Mouse (Mus musculus): ENCODE measurements around the gene Wipf3. TPM values are rescaled to one million over a fixed set of nuclear protein-coding genes. Genes with fewer than 3 reads are reported as not detected.

Wipf3 gene
- total and polyA plus RNA-seq, 3 experiments = 0.64 to 1.3 (median 1.2) TPM

- H3K79me2 ChIP-seq (replicated peaks; ENCODE audit: control insufficient read depth, extremely low read depth, insufficient read depth, poor library complexity, severe bottlenecking) = no peaks in the 10 kb centered on the region
- H3K9me3 ChIP-seq (replicated peaks; ENCODE audit: low read length) = peaks cover 8% of the 10 kb centered on the region
- no peak overlapping the region for H3K4me2 ChIP-seq (ENCODE audit: insufficient read depth, low read depth, poor library complexity, severe bottlenecking)
- in situ Hi-C loops (cut with MboI; ENCODE audit: low pct_ligation_motif_present, low pct_unique_long_range_greater_than_20kb, low sequenced_read_pairs) = no loop called here
- dilution Hi-C loops (cut with MboI; ENCODE audit: extremely low pct_ligation_motif_present, extremely low pct_unique_long_range_greater_than_20kb, low sequenced_read_pairs) = no loop called here
- H3K36me3 ChIP-seq (replicated peaks in 1 of 2; ENCODE audit: control insufficient read depth in 1 of 2, insufficient read depth in 1 of 2, low read length in 1 of 2) = no peaks in the 10 kb centered on the region
- no peak for DNase-seq (ENCODE audit: extremely low read depth)
- peaks cover 20 to 49% of the 10 kb centered on the region in 2 experiments for H3K4me1 ChIP-seq (ENCODE audit: control insufficient read depth in 1 of 2, insufficient read depth in 2 of 2)
- no peak overlapping the region for H3K27ac ChIP-seq (ENCODE audit: insufficient read depth, low read depth)
- no peak overlapping the region for H3K4me3 ChIP-seq (replicated peaks in 1 of 3; ENCODE audit: low read depth in 2 of 3, low read length in 2 of 3, poor library complexity in 1 of 3)
- H3K27me3 ChIP-seq (replicated peaks) = no peaks in the 10 kb centered on the region
- no peak for TF ChIP-seq USF1 (IDR thresholded peaks at IDR 0.05; ENCODE audit: low read depth, low read length)
- TF ChIP-seq EP300 (IDR thresholded peaks at IDR 0.05; ENCODE audit: low read length) = peak; percentile 25; the same call in 1 of the 2 replicates
- H3K9ac ChIP-seq (ENCODE audit: insufficient read depth, low read depth) = no peak overlapping the region
Measured at GRCm38 (mm10) chr6:54538773-54539173, 109.4 kb downstream of the Wipf3 start.

- H3K4me3 ChIP-seq (replicated peaks in 1 of 3; ENCODE audit: low read depth in 2 of 3, low read length in 2 of 3, poor library complexity in 1 of 3) = no peak overlapping the region
- in situ Hi-C loops (cut with MboI; ENCODE audit: low pct_ligation_motif_present, low pct_unique_long_range_greater_than_20kb, low sequenced_read_pairs) (no loop called here), dilution Hi-C loops (cut with MboI; ENCODE audit: extremely low pct_ligation_motif_present, extremely low pct_unique_long_range_greater_than_20kb, low sequenced_read_pairs) (no loop called here)
- no peaks in the 10 kb centered on the region for H3K79me2 ChIP-seq (replicated peaks; ENCODE audit: control insufficient read depth, extremely low read depth, insufficient read depth, poor library complexity, severe bottlenecking)
- H3K4me1 ChIP-seq (ENCODE audit: control insufficient read depth in 1 of 2, insufficient read depth in 2 of 2) = peaks cover 20 to 49% of the 10 kb centered on the region in 2 experiments
- TF ChIP-seq BHLHE40 (IDR thresholded peaks at IDR 0.05; ENCODE audit: low read depth, low read length) (no peak), USF2 (conservative IDR thresholded peaks at IDR 0.05; ENCODE audit: low read depth, low read length) (no peak), SIN3A (IDR thresholded peaks at IDR 0.05; ENCODE audit: low read length) (no peak), TCF12 (IDR thresholded peaks at IDR 0.05; ENCODE audit: low read depth, low read length) (no peak), E2F4 (IDR thresholded peaks at IDR 0.05; ENCODE audit: insufficient replicate concordance, low read depth, low read length) (no peak), JUND (conservative IDR thresholded peaks at IDR 0.05; ENCODE audit: low read depth, low read length) (no peak), HCFC1 (IDR thresholded peaks at IDR 0.05; ENCODE audit: low read depth, low read length) (no peak), MEF2A (IDR thresholded peaks at IDR 0.05; ENCODE audit: borderline replicate concordance, low read depth, low read length) (no peak), UBTF (IDR thresholded peaks at IDR 0.05; ENCODE audit: low read depth, low read length) (no peak), RCOR1 (conservative IDR thresholded peaks at IDR 0.05; ENCODE audit: low read depth, low read length) (no peak), ZNF384 (IDR thresholded peaks at IDR 0.05; ENCODE audit: low read depth, low read length) (no peak), PAX5 (IDR thresholded peaks at IDR 0.05; ENCODE audit: low read length) (no peak), MAX (IDR thresholded peaks at IDR 0.05; ENCODE audit: low read length) (no peak)
- DNase-seq (ENCODE audit: extremely low read depth) = no peak
- peaks cover 10% of the 10 kb centered on the region for H3K9me3 ChIP-seq (replicated peaks; ENCODE audit: low read length)
- no peak overlapping the region for H3K4me2 ChIP-seq (ENCODE audit: insufficient read depth, low read depth, poor library complexity, severe bottlenecking)
- H3K27ac ChIP-seq (ENCODE audit: insufficient read depth, low read depth) = no peak overlapping the region
- no peaks in the 10 kb centered on the region for H3K27me3 ChIP-seq (replicated peaks)
- no peaks in the 10 kb centered on the region for H3K36me3 ChIP-seq (replicated peaks in 1 of 2; ENCODE audit: control insufficient read depth in 1 of 2, insufficient read depth in 1 of 2, low read length in 1 of 2)
- H3K9ac ChIP-seq (ENCODE audit: insufficient read depth, low read depth) = no peak overlapping the region
Measured at GRCm38 (mm10) chr6:54539396-54539795, 110.0 kb downstream of the Wipf3 start.
